8 mouse cellular contexts compared by ENCODE assay signal in the genomic region with DNA sequence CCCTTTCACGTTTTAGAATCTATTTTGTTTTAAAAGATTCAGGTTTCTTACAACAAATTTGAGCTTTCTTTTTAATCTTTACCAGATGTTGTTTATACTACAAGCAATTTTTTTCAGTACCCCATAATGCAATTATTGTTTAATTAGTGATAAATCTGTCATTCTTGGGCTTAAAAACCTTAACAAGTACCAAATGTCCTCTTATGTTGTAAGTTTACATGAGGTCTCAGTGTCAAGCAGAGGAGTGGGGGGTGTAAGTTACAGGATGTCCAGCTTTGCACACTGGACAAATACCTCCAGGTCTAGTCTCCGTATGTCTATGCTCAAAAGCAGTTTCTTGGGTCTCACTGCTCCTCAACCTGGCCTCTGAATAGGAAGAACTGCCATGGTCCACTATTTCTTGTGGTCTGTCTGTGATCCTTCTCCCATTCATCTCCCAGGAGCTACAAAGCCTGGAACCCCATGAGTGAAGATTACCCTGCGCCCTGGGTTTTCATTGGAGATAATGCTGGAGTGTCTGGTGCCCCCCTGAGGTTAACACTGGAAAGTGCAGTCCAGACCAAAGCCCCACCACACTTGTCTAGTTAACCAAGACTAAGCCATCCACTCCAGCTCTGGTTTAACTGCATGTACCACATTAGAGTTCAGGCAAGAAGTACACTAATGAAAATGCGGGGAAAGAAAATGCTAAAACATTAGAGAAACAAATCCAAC.
DNase-seq lines count a peak whose midpoint lies in the region; ATAC-seq and TF ChIP-seq lines count a peak whose summit lies in the region.

No protein-coding gene starts in this region.

- DNase-seq in heart, postnatal 14 days: peak; percentile 22 to 42
- DNase-seq in heart, adult 9 months (ENCODE audit: low spot score in 2 of 2): no peak
- DNase-seq in brain, embryonic 14.5 days (ENCODE audit: low read depth): peak; percentile 53
- peak; percentile 48 for DNase-seq in forelimb bud, embryonic 11.5 days (ENCODE audit: low read depth, low spot score)
- DNase-seq in lung, postnatal 36 days: peak; percentile 60
- no peak for DNase-seq in testis, postnatal 10 days (ENCODE audit: low spot score)
- DNase-seq in urinary bladder, postnatal 4 days (ENCODE audit: low spot score in 2 of 2): no peak

- ATAC-seq in CD4-positive, CD25-positive, alpha-beta regulatory T cell, adult 4 months: peak; percentile 37

- TF ChIP-seq CTCF in brain, embryonic 14.5 days (IDR thresholded peaks at IDR 0.05; ENCODE audit: borderline replicate concordance, extremely low read depth, insufficient read depth, insufficient read length): peak; percentile 60; the same call in 1 of the 2 replicates

- intact Hi-C loops in heart, postnatal 14 days (cut with DNase I): loop anchor here (10.0 kb wide), 1 partner anchor 571 kb away; a partner anchor contains a TSS

- no peak for TF ChIP-seq POLR2A in brain, embryonic 14.5 days (IDR thresholded peaks at IDR 0.05; ENCODE audit: borderline replicate concordance, extremely low read depth, insufficient read depth, insufficient read length, poor library complexity, severe bottlenecking)

Comparison
In these comparisons a context has a peak if more than half of its experiments do, and no peak if none do; other contexts are left out.
1. DNase-seq: peak in heart, postnatal 14 days (2 of 2), brain, embryonic 14.5 days (single experiment), forelimb bud, embryonic 11.5 days (single experiment) and lung, postnatal 36 days (single experiment); none in heart, adult 9 months (0 of 2), testis, postnatal 10 days (single experiment) and urinary bladder, postnatal 4 days (0 of 2).